Mouse (Mus musculus) myocyte (in vitro differentiated cells): Measurements from ENCODE around the gene Abcc5.

Source experiments
- MYOD1 ChIP-seq, 3 experiments: IDR thresholded peaks; one replicate each; pipeline ENCODE4 v1.6.1; 2011; ENCODE audit warnings: control low read depth in 2 of 3, low read depth in 2 of 3, mild to moderate bottlenecking in 2 of 3, moderate library complexity in 1 of 3; ENCODE audit not compliant: insufficient read length in 2 of 3, control insufficient read depth in 1 of 3
- POLR2A ChIP-seq: IDR thresholded peaks from one replicate; pipeline ENCODE4 v1.6.1; 2011; ENCODE audit warnings: low read depth, mild to moderate bottlenecking, control low read depth, moderate library complexity; ENCODE audit not compliant: insufficient read length

DNA sequence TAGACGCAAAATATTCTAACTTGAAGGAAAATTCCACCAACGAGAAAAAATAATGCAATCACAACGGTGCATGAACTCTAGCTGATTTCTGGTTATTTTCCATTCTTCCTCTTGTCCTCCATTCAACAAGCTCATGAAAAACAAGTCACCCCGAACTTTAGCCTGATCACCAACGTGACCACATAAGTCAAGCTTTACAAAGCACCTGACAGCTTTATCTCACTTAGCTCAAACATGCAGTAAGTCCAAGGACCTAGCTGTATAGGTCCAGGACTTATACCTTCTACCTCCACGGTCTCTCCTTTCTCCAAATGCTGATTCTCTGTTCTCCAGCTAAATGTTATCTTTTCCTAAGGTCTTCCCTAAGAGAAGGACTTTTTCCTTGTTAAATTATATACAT, 10.4 kb downstream of the Abcc5 start:
- TF ChIP-seq POLR2A (no peak), MYOD1 (IDR thresholded peaks at IDR 0.05; ENCODE audit: control insufficient read depth in 1 of 3, insufficient read length in 2 of 3, low read depth in 2 of 3) (no peak)
